Mouse (Mus musculus) stomach, postnatal 0 days (tissue): ENCODE data around the gene Rad54l.

Source experiments
- CTCF ChIP-seq: IDR thresholded peaks from 2 replicates; pipeline ENCODE4 v1.5.1; 2016; ENCODE audit warnings: antibody characterized with exemption, low read depth, mild to moderate bottlenecking, moderate library complexity
- EP300 ChIP-seq: optimal IDR thresholded peaks from 2 replicates; pipeline ENCODE3; 2016; ENCODE audit warnings: antibody characterized with exemption

DNA sequence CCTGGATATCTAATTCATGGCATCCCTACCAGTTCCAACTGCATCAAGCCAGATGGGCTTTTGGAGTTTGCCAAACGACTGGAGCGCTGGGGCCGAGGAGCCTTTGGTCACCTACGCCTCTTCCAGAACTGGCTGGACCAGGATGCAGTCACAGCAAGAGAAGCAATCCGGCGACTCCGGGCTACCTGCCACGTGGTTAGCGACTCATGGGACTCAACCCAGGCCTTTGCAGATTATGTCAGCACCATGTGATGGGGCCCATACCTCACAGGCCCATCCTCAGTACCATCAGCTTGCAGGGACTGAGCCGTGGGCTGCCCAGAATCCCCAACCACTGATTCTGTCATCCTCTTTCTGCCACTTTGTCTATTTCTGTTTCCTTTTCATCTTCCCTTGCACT lies 27.2 kb downstream of the Rad54l start:
- no peak for TF ChIP-seq CTCF
- no peak for TF ChIP-seq EP300
